In genomic region chr2:181057341-181057740, GRCm38 (mm10) we compare ENCODE assay signal across 16 mouse cellular contexts. TPM values are rescaled to one million over a fixed set of nuclear protein-coding genes. Genes with fewer than 3 reads are reported as not detected.
DNase-seq lines count a peak whose midpoint lies in the region; ATAC-seq and TF ChIP-seq lines count a peak whose summit lies in the region.
"Had no signal": no experiment of that assay in that cellular context is flagged by ENCODE, and none has a peak within 500 bp of the region (broad histone marks: within the 10 kb centered on the region; RNA-seq: fewer than 3 reads in every experiment).

No protein-coding gene starts in this region.

- TF ChIP-seq CTCF in midbrain, postnatal 0 days (IDR thresholded peaks at IDR 0.05), result no peak

- DNase-seq in neural tube, embryonic 11.5 days (ENCODE audit: low spot score), result peak; percentile 51
- no peak for DNase-seq in neural tube, embryonic 10.5 days (ENCODE audit: extremely low spot score, low spot score)
- peak; percentile 55 for DNase-seq in embryo, embryonic 10.5 days (ENCODE audit: low spot score)
- DNase-seq in midbrain, postnatal 0 days (ENCODE audit: low spot score), result peak; percentile 62
- no peak for DNase-seq in gastrocnemius, postnatal 36 days
- no peak for DNase-seq in layer of hippocampus, postnatal 14 days (ENCODE audit: low spot score in 2 of 2)
- DNase-seq: adrenal gland, postnatal 36 days; cerebellum, postnatal 14 days; gastrocnemius, postnatal 25 days; kidney, adult 2 months; kidney, postnatal 4 days; left cerebral cortex, postnatal 4 days; liver, embryonic 13.5 days; thymus, adult 18-20 months had no signal

- no peaks in the 10 kb centered on the region for H3K27me3 ChIP-seq in neural tube, embryonic 11.5 days (ENCODE audit: control insufficient read depth, insufficient read depth, low read length)
- H3K27me3 ChIP-seq in hindbrain, embryonic 16.5 days (replicated peaks; ENCODE audit: control insufficient read depth, insufficient read depth, low read length), result no peaks in the 10 kb centered on the region
- H3K27me3 ChIP-seq in midbrain, postnatal 0 days (ENCODE audit: insufficient read depth, low read length), result no peaks in the 10 kb centered on the region; the same call in 1 of the 2 replicates

- no peaks in the 10 kb centered on the region for H3K36me3 ChIP-seq in neural tube, embryonic 11.5 days (ENCODE audit: control insufficient read depth, insufficient read depth, low read length)
- H3K36me3 ChIP-seq in hindbrain, embryonic 16.5 days (ENCODE audit: control insufficient read depth, insufficient read depth, low read length), result no peaks in the 10 kb centered on the region
- no peaks in the 10 kb centered on the region for H3K36me3 ChIP-seq in midbrain, postnatal 0 days (ENCODE audit: insufficient read depth, low read length)
- H3K36me3 ChIP-seq: liver, embryonic 13.5 days had no signal

- ATAC-seq in neural tube, embryonic 11.5 days (ENCODE audit: insufficient read depth, low FRiP score, low TSS enrichment), result no peak; the same call in 1 of the 2 replicates
- 0 out of 2 replicates have a peak, but pooled peaks have one; percentile 37 for ATAC-seq in hindbrain, embryonic 16.5 days
- peak; percentile 73 for ATAC-seq in midbrain, postnatal 0 days (ENCODE audit: low FRiP score)

- H3K9me3 ChIP-seq in neural tube, embryonic 11.5 days (ENCODE audit: control insufficient read depth, low read length), result no peaks in the 10 kb centered on the region
- H3K9me3 ChIP-seq in hindbrain, embryonic 16.5 days (ENCODE audit: control insufficient read depth, low read length), result no peaks in the 10 kb centered on the region
- no peaks in the 10 kb centered on the region for H3K9me3 ChIP-seq in midbrain, postnatal 0 days (ENCODE audit: low read length)
- H3K9me3 ChIP-seq: liver, embryonic 13.5 days had no signal

- whole genome bisulfite sequencing in neural tube, embryonic 11.5 days, result 36% methylated on average over 8 of the region's 8 CpGs
- WGBS in hindbrain, embryonic 16.5 days, result 33% methylated on average over 8 of the region's 8 CpGs
- WGBS in midbrain, postnatal 0 days, result 28% methylated on average over 8 of the region's 8 CpGs

- no peak overlapping the region for H3K27ac ChIP-seq in neural tube, embryonic 11.5 days (ENCODE audit: low read depth, low read length)
- H3K27ac ChIP-seq in hindbrain, embryonic 16.5 days (ENCODE audit: low read depth, low read length), result no peak overlapping the region
- H3K27ac ChIP-seq in midbrain, postnatal 0 days (ENCODE audit: low read depth, low read length), result peak overlapping the region; percentile 60
- H3K27ac ChIP-seq: liver, embryonic 13.5 days had no signal

- no peak overlapping the region for H3K9ac ChIP-seq in neural tube, embryonic 11.5 days (ENCODE audit: low read length)
- no peak overlapping the region for H3K9ac ChIP-seq in hindbrain, embryonic 16.5 days (ENCODE audit: low read depth, low read length)
- H3K9ac ChIP-seq in midbrain, postnatal 0 days (replicated peaks; ENCODE audit: low read length, poor library complexity, severe bottlenecking), result no peak overlapping the region
- H3K9ac ChIP-seq: liver, embryonic 13.5 days had no signal

- no peak overlapping the region for H3K4me2 ChIP-seq in neural tube, embryonic 11.5 days (ENCODE audit: low read depth)
- H3K4me2 ChIP-seq in hindbrain, embryonic 16.5 days (ENCODE audit: low read length), result no peak overlapping the region
- no peak overlapping the region for H3K4me2 ChIP-seq in midbrain, postnatal 0 days (ENCODE audit: low read depth, low read length, poor library complexity, severe bottlenecking)
- H3K4me2 ChIP-seq: liver, embryonic 13.5 days had no signal

- intact Hi-C loops in gastrocnemius, postnatal 36 days (cut with DNase I), result no loop called here

- peaks cover 9% of the 10 kb centered on the region; the same call in 1 of the 2 replicates for H3K4me1 ChIP-seq in neural tube, embryonic 11.5 days (ENCODE audit: control insufficient read depth, insufficient read depth, low read length)
- H3K4me1 ChIP-seq in hindbrain, embryonic 16.5 days (ENCODE audit: control insufficient read depth, insufficient read depth, low read depth, low read length), result no peaks in the 10 kb centered on the region
- H3K4me1 ChIP-seq in midbrain, postnatal 0 days (ENCODE audit: insufficient read depth, low read length), result peaks cover 15% of the 10 kb centered on the region; the same call in 1 of the 2 replicates
- H3K4me1 ChIP-seq: liver, embryonic 13.5 days had no signal

- no peak overlapping the region for H3K4me3 ChIP-seq in neural tube, embryonic 11.5 days (ENCODE audit: low read depth, low read length)
- no peak overlapping the region for H3K4me3 ChIP-seq in hindbrain, embryonic 16.5 days (ENCODE audit: low read length)
- H3K4me3 ChIP-seq in midbrain, postnatal 0 days (ENCODE audit: low read depth, low read length), result no peak overlapping the region
- H3K4me3 ChIP-seq: liver, embryonic 13.5 days had no signal

RNA-seq across cellular contexts. Expression of gene Chrna4, which starts 14.0 kb away (rescaled TPM):
- 61.4 and 68.5 TPM in 2 replicates for polyA plus RNA-seq in neural tube, embryonic 11.5 days (2014; fragmentation: Nextera tagmentation; extraction: Ambion mirVana)
- 40.4 and 43.8 TPM in 2 replicates for polyA plus RNA-seq in hindbrain, embryonic 16.5 days (2015; fragmentation: Nextera tagmentation; extraction: Ambion mirVana)
- 53.9 and 58.7 TPM in 2 replicates for total RNA-seq in midbrain, postnatal 0 days (2014; rRNA removed)
- polyA plus RNA-seq in midbrain, postnatal 0 days (2015; fragmentation: Nextera tagmentation; extraction: Ambion mirVana), result 43.6 and 47.8 TPM in 2 replicates
- under 1 TPM; 0.15 to 0.37 TPM for total RNA-seq in gastrocnemius, postnatal 36 days (2021)
- 10 to 100 TPM; 17.9 to 29.9 TPM for total RNA-seq in layer of hippocampus, postnatal 14 days (2021)
- total RNA-seq: megakaryocyte, adult 5-6 weeks had no signal

Comparison
In these comparisons a context has a peak if more than half of its experiments do, and no peak if none do; other contexts are left out.
1. DNase-seq: peak in neural tube, embryonic 11.5 days (single experiment), embryo, embryonic 10.5 days (single experiment) and midbrain, postnatal 0 days (single experiment); none in neural tube, embryonic 10.5 days (single experiment), gastrocnemius, postnatal 36 days (0 of 2) and layer of hippocampus, postnatal 14 days (0 of 2).
2. RNA of gene Chrna4, which starts 14.0 kb away (total RNA-seq): 53.9 to 58.7 TPM in midbrain, postnatal 0 days and 17.9 to 29.9 TPM in layer of hippocampus, postnatal 14 days; 0.15 to 0.37 TPM in gastrocnemius, postnatal 36 days; every median in the first group is over 10 times any median in the second.